Mouse (Mus musculus): ENCODE measurements around the gene Pdzk1. TPM values are rescaled to one million over a fixed set of nuclear protein-coding genes. Genes with fewer than 3 reads are reported as not detected.

The Pdzk1 gene
- polyA plus RNA-seq, 1 experiment from 2014 or later, result not detected

DNA sequence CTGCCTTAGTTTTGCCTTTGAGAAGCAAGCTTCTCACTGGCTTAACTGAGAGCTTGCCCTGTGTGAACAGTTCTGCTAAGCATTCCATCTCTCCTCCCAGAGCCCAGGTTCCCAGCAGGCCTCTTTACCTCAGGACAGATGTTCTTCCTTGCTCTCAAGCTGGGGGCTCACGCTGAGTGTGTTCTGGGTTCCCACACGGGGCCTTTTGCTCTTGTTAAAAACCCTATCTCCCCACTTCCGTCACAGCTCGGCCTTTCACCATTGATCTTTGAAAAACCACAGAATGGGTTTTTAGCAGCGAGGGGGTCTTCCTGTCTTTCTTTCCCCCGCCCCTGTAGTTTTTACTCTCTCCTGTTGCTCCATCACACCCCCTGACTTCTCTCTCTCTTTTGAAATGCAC is 14.7 kb upstream of the Pdzk1 start:
- Histone ChIP-seq H3K9me3 (0 out of 2 replicates have a peak, but pooled peaks cover 4% of the 10 kb centered on the region), H3K4me1 (replicated peaks) (0 out of 2 replicates have a peak, but pooled peaks cover 4% of the 10 kb centered on the region), H3K9ac (replicated peaks) (no peak overlapping the region), H3K4me3 (replicated peaks) (no peak overlapping the region), H3K27me3 (no peaks in the 10 kb centered on the region), H3K27ac (no peak overlapping the region), H3K36me3 (no peaks in the 10 kb centered on the region), H3K4me2 (replicated peaks) (no peak overlapping the region)
- no peak for ATAC-seq
- WGBS, result 67% methylated on average over 6 of the region's 6 CpGs

DNA sequence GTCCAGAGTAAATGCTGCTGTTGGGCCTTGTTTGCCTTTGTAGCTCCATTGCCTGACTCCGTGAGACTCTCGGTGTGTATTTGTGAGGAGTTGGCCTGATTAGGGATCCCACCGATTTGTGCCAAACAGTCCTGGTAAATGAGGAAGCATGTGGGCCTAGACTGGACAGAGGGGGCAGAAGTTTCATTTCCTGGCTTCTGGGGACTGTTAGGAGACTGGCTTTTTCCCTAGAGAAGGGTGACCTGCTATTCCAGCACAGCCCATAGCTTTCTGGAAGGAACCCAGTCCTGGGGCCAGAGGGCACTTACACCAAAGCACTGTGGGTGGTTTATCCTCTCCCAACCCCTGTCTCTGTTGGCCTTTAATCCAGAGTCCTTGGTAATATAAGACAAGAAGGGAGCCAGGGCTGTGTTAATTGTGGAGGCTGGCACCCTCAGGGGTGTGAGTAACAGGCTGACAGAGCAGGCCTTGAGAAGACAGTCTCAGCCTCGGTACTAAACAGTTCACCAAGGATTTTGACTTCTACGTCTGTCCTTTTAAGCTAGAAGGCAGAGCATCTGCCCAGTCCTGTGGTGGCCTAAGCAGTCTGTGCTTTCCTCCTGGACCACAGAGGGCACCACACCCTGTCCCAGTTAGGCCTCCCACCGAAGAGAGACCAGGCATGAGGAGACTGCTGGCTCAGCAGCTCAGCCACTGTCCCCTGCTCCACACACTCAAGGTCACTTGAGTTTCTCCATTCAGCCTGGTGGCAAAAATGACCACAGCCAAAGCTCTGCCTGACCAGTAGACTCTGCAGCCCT is 8.8 kb upstream of the Pdzk1 start:
- H3K4me2 ChIP-seq (replicated peaks), result no peak overlapping the region

DNA sequence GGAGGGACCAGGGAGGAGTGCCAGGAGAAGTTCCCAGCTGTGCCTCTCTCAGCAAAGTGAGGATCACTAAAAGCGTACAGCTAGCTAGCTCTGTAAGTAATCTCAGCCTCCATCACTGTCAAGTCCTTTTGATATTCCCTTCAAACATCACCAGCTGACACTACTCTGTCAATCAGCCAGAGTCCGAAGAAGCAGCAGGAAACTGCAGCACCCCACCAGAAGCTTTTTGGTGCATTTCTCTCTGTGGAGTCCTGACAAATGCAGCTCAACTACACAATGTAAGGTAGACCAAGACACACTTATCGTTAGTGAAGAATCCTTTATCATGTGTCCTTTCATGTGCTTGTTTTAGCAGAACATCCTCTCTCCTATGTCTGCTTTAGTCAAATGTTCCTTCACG is 7.5 kb upstream of the Pdzk1 start:
- no peak overlapping the region for H3K4me2 ChIP-seq (replicated peaks)
- H3K9me3 ChIP-seq, result 0 out of 2 replicates have a peak, but pooled peaks cover 4% of the 10 kb centered on the region
- no peaks in the 10 kb centered on the region for H3K36me3 ChIP-seq
- no peak overlapping the region for H3K27ac ChIP-seq
- H3K4me3 ChIP-seq (replicated peaks), result no peak overlapping the region
- WGBS, result 85% methylated on average over 4 of the region's 4 CpGs
- no peaks in the 10 kb centered on the region for H3K4me1 ChIP-seq (replicated peaks)
- no peak overlapping the region for H3K9ac ChIP-seq (replicated peaks)
- H3K27me3 ChIP-seq, result no peaks in the 10 kb centered on the region
- ATAC-seq, result no peak

More for the DNA sequence above, 8.8 kb upstream of the Pdzk1 start:
- no peak overlapping the region for H3K4me3 ChIP-seq (replicated peaks)
- H3K27me3 ChIP-seq, result no peaks in the 10 kb centered on the region
- H3K36me3 ChIP-seq, result no peaks in the 10 kb centered on the region
- ATAC-seq, result no peak
- no peaks in the 10 kb centered on the region for H3K4me1 ChIP-seq (replicated peaks)
- WGBS, result 78% methylated on average over 6 of the region's 6 CpGs
- H3K9ac ChIP-seq (replicated peaks), result no peak overlapping the region
- no peak overlapping the region for H3K27ac ChIP-seq
- 0 out of 2 replicates have a peak, but pooled peaks cover 4% of the 10 kb centered on the region for H3K9me3 ChIP-seq

DNA sequence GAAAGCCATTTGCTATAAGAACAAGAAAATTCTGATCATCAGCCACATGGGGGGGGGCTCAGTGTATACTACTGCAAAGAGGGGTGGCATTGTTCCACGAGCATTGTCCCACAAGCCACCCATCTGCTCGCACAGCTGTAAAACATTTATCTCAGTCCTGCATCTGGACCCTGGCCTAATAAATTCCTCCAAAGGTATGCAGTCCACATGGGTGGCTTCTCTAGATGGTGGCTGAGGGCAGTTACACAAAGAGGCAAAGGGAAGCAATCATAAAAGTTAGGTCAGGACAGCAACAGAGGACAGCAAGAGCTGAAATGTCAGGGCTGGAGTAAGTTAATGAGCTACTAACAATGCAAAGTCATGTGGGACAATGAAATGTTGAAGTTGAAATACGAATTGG is 5.4 kb upstream of the Pdzk1 start:
- no peak overlapping the region for H3K4me2 ChIP-seq (replicated peaks)
- no peak overlapping the region for H3K4me3 ChIP-seq (replicated peaks)
- 74% methylated on average over 3 of the region's 3 CpGs for WGBS
- H3K9ac ChIP-seq (replicated peaks), result no peak overlapping the region
- no peaks in the 10 kb centered on the region for H3K27me3 ChIP-seq
- no peak for ATAC-seq
- H3K27ac ChIP-seq, result no peak overlapping the region
- peaks cover 3% of the 10 kb centered on the region; the same call in 1 of the 2 replicates for H3K4me1 ChIP-seq (replicated peaks)
- H3K9me3 ChIP-seq, result no peaks in the 10 kb centered on the region
- H3K36me3 ChIP-seq, result no peaks in the 10 kb centered on the region

DNA sequence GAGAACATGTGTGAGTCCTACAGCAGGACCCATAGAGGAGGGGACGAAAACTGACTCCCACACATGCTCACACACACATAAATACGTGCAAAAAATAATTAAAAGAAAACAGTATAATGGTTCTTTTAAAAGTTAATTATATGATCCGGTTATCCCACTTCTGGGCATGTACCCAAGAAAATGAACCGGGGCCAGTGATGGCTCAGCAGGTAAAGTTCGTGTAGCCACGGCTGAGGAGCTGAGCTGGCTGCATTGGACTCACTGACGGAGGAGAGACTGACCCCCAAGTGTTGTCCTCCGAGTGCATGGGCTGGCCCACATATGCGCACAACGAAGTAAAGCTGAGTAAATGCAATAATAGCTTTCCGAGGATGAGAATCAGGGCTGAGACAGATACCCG is 4.5 kb upstream of the Pdzk1 start:
- WGBS, result 86% methylated on average over 12 of the region's 12 CpGs
- H3K36me3 ChIP-seq, result no peaks in the 10 kb centered on the region
- H3K27ac ChIP-seq, result no peak overlapping the region
- no peak overlapping the region for H3K9ac ChIP-seq (replicated peaks)
- H3K9me3 ChIP-seq, result no peaks in the 10 kb centered on the region
- no peaks in the 10 kb centered on the region for H3K27me3 ChIP-seq
- H3K4me3 ChIP-seq (replicated peaks), result no peak overlapping the region
- no peak overlapping the region for H3K4me2 ChIP-seq (replicated peaks)
- peaks cover 3% of the 10 kb centered on the region; the same call in 1 of the 2 replicates for H3K4me1 ChIP-seq (replicated peaks)
- ATAC-seq, result no peak

DNA sequence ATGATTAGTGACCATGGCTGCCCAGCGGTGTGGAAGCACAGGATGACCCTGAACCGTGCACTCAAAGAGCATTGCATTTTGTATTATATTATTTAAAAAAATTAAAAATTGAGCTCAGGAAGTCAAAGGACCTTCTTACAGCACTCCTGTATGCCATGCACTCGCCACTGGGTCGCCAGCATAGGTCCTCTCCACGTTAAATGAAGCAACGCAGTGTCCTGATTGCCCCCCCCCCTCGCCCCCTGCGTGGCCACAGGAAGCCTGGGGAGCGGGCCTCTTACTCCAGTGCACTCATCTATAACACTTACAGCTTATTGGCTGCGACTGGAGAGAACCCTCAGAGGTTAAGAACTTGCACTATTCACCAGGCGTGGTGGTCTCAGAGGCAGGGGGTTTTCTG is 3.8 kb upstream of the Pdzk1 start:
- Histone ChIP-seq H3K27me3 (no peaks in the 10 kb centered on the region), H3K4me1 (replicated peaks) (peaks cover 3% of the 10 kb centered on the region; the same call in 1 of the 2 replicates), H3K27ac (no peak overlapping the region), H3K4me3 (replicated peaks) (no peak overlapping the region), H3K9me3 (no peaks in the 10 kb centered on the region), H3K4me2 (replicated peaks) (no peak overlapping the region), H3K9ac (replicated peaks) (no peak overlapping the region), H3K36me3 (no peaks in the 10 kb centered on the region)
- ATAC-seq, result no peak
- 32% methylated on average over 11 of the region's 11 CpGs for WGBS

DNA sequence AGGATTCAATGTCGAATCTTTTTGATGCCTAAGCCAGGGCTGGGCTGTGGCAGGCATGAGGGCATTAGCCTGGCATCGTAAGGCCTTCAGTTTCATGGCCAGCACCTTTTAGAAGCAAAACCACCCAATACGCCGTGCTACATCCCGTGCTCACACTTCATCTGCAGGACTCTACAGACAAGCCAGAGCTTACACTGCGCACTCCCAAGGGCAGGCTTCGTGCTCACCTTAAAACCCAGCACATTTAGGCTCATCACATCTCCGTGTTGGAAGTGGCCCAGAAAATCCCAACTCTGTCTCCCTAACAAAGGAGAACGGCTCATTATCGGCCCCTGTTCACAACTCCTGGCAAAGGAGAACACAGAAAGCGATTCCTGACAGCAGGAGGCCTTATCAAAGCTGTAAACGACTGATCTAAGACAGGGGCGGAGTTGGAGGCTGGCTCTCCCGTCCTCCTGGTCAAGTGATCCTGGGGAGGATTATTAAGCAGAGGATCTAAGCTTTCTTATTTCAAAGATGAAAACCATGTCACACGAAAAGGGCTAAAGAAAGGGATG is 698 bp upstream of the Pdzk1 start:
- Histone ChIP-seq H3K9ac (replicated peaks) (no peak overlapping the region), H3K36me3 (no peaks in the 10 kb centered on the region), H3K9me3 (no peaks in the 10 kb centered on the region), H3K4me1 (replicated peaks) (peaks cover 3% of the 10 kb centered on the region; the same call in 1 of the 2 replicates), H3K27ac (no peak overlapping the region), H3K4me2 (replicated peaks) (no peak overlapping the region), H3K4me3 (replicated peaks) (no peak overlapping the region), H3K27me3 (no peaks in the 10 kb centered on the region)
- WGBS, result 32% methylated on average over 15 of the region's 15 CpGs
- ATAC-seq, result peak; percentile 66; the same call in 1 of the 2 replicates

DNA sequence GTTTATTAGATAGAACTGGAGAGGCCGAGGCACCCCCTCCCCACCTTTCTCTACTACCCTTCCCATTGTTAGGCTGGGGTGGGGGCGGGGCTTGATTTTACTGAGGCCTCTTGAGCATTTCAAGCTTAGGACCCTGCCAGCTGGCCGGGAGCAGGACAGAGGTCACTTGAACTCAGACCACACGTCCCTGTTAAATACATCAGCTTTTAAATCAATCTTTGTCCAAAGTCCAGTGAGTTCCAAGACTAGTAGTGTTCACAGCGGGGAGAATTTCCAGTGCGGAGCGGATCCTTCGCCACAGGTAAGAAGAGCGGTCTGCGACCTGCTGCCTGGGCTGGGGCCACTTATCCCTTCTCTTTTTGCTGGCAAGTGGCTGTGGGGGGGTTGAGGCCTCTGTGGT is 772 bp downstream of the Pdzk1 start:
- Histone ChIP-seq H3K36me3 (no peaks in the 10 kb centered on the region), H3K27ac (no peak overlapping the region)
- 79% methylated on average over 10 of the region's 10 CpGs for WGBS

DNA sequence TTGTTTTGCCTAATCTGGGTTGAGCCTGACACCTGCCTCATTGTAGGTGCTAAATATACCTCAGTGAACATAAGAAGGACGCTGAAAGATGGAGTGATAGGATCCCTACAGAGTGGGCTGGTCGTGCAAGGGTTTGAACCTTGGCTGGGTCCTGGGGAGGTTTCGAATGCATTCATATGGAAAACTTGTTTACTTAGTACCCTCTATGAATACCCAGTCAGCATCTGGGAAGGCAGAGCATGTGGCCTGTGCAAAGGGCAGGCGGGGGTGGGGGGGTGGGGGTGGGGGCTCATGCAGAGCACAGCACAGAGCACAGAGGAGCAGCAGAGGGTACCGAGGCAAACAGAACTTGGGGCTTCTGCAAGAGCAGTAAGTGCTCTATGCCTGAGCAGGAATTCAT is 3.8 kb downstream of the Pdzk1 start:
- H3K4me2 ChIP-seq (replicated peaks), result no peak overlapping the region
- no peak overlapping the region for H3K4me3 ChIP-seq (replicated peaks)
- no peak overlapping the region for H3K9ac ChIP-seq (replicated peaks)
- H3K36me3 ChIP-seq, result no peaks in the 10 kb centered on the region
- H3K9me3 ChIP-seq, result no peaks in the 10 kb centered on the region
- no peaks in the 10 kb centered on the region for H3K27me3 ChIP-seq
- H3K4me1 ChIP-seq (replicated peaks), result peaks cover 3% of the 10 kb centered on the region; the same call in 1 of the 2 replicates
- 0 out of 2 replicates have a peak, but pooled peaks have one; percentile 30 for ATAC-seq
- WGBS, result 18% methylated on average over 5 of the region's 5 CpGs
- H3K27ac ChIP-seq, result no peak overlapping the region

More for the DNA sequence above, 772 bp downstream of the Pdzk1 start:
- no peak overlapping the region for H3K4me2 ChIP-seq (replicated peaks)
- H3K9ac ChIP-seq (replicated peaks), result no peak overlapping the region
- H3K4me3 ChIP-seq (replicated peaks), result no peak overlapping the region
- peaks cover 3% of the 10 kb centered on the region; the same call in 1 of the 2 replicates for H3K4me1 ChIP-seq (replicated peaks)
- ATAC-seq, result no peak
- no peaks in the 10 kb centered on the region for H3K9me3 ChIP-seq
- H3K27me3 ChIP-seq, result no peaks in the 10 kb centered on the region

DNA sequence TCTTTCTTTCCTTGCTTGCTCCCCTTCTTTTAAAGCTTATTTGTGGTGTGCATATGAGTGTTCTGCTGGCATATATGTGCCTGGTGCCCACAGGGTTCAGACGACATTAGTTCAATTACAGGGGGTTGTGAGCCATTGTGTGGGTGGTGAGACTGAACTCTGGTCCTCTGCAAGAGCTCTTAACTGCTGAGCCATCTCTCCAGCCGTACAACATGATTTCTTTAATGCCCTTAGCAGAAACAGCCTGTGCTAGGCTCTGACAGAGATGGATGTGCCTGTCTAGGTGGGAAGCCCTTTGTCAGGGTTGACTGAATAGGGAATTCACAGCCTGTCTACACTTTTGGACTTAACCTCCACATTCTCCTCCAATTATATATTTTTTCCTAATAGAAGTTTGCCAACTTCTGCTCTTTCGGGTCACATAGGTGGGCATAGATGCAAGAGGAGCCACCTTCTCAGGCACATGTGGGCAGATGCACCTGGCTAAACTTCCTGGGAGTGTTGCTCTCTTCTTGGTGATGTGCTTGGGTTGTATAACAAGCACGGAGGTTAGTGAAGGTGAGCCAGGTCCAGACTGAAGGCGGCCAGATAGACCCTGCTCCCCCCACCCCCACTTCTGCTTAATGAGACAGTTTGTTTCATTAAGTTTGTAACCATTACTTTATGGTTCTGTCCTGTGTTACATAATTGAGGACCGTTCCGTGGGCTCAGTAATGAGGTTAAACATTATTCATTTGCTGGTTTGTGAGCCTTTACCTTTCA is 5.7 kb downstream of the Pdzk1 start:
- ATAC-seq, result no peak

DNA sequence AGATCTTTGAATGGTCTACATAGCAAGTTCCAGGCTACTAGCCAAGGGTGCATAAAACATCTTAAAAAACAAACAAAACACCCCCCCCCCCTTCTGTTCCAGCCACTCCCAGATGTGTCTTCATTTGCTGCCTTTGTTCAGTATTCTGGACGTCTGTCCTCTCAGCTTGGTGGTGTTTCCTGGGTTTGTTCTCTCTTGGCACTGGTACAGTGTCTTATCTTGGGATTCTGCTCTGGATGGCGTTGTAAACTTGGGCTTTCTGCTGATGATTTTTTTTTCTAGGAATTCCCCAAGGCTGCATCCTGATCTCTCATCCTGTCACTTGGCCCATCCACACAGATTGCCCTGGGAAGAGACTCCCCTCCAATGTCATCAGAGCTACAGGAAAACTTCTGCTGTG is 7.3 kb downstream of the Pdzk1 start:
- Histone ChIP-seq H3K36me3 (no peaks in the 10 kb centered on the region), H3K9me3 (no peaks in the 10 kb centered on the region), H3K4me3 (replicated peaks) (no peak overlapping the region), H3K27me3 (no peaks in the 10 kb centered on the region), H3K4me2 (replicated peaks) (no peak overlapping the region), H3K9ac (replicated peaks) (no peak overlapping the region), H3K4me1 (replicated peaks) (no peaks in the 10 kb centered on the region), H3K27ac (no peak overlapping the region)
- ATAC-seq, result no peak
- WGBS, result 63% methylated on average over 2 of the region's 2 CpGs

More for the DNA sequence above, 5.7 kb downstream of the Pdzk1 start:
- H3K27me3 ChIP-seq, result no peaks in the 10 kb centered on the region
- no peaks in the 10 kb centered on the region for H3K4me1 ChIP-seq (replicated peaks)
- 89% methylated on average over 7 of the region's 7 CpGs for WGBS
- H3K36me3 ChIP-seq, result no peaks in the 10 kb centered on the region
- no peak overlapping the region for H3K9ac ChIP-seq (replicated peaks)
- no peak overlapping the region for H3K27ac ChIP-seq
- no peaks in the 10 kb centered on the region for H3K9me3 ChIP-seq
- no peak overlapping the region for H3K4me3 ChIP-seq (replicated peaks)
- H3K4me2 ChIP-seq (replicated peaks), result no peak overlapping the region
